ENCODE assay signal across 22 mouse cellular contexts in genomic region chr15:5940945-5941344, GRCm38 (mm10).
DNase-seq lines count a peak whose midpoint lies in the region; ATAC-seq lines count a peak whose summit lies in the region.
"Had no signal": no experiment of that assay in that cellular context is flagged by ENCODE, and none has a peak within 500 bp of the region (broad histone marks: within the 10 kb centered on the region; RNA-seq: fewer than 3 reads in every experiment).

No protein-coding gene starts in this region.

- H3K27me3 ChIP-seq in kidney, embryonic 16.5 days (ENCODE audit: insufficient read depth, low read length) = no peaks in the 10 kb centered on the region
- no peaks in the 10 kb centered on the region for H3K27me3 ChIP-seq in neural tube, embryonic 14.5 days (ENCODE audit: control insufficient read depth, insufficient read depth, low read length)
- H3K27me3 ChIP-seq: forebrain, embryonic 13.5 days; heart, embryonic 12.5 days; hindbrain, embryonic 15.5 days had no signal

- peak; percentile 35; the same call in 1 of the 2 replicates for ATAC-seq in kidney, embryonic 16.5 days (ENCODE audit: low FRiP score, low TSS enrichment)
- ATAC-seq in neural tube, embryonic 14.5 days (ENCODE audit: low read depth) = peak; percentile 69; the same call in 1 of the 2 replicates
- ATAC-seq: CD4-positive, CD25-positive, alpha-beta regulatory T cell, adult 4 months; forebrain, embryonic 13.5 days; forebrain, postnatal 0 days had no signal

- no peak overlapping the region for H3K4me3 ChIP-seq in kidney, embryonic 16.5 days (ENCODE audit: low read length)
- H3K4me3 ChIP-seq in neural tube, embryonic 14.5 days (ENCODE audit: low read depth, low read length) = no peak overlapping the region
- H3K4me3 ChIP-seq: embryonic facial prominence, embryonic 10.5 days; forebrain, embryonic 13.5 days; gastrocnemius, adult 2 months; heart, embryonic 12.5 days; hindbrain, embryonic 15.5 days had no signal

- no peak overlapping the region for H3K27ac ChIP-seq in kidney, embryonic 16.5 days (ENCODE audit: low read length)
- H3K27ac ChIP-seq in neural tube, embryonic 14.5 days (ENCODE audit: low read depth, low read length) = no peak overlapping the region
- H3K27ac ChIP-seq: embryonic facial prominence, embryonic 10.5 days; forebrain, embryonic 13.5 days; gastrocnemius, adult 2 months; hindbrain, embryonic 15.5 days had no signal

- intact Hi-C loops in heart, postnatal 14 days (cut with DNase I) = no loop called here

- no peaks in the 10 kb centered on the region for H3K36me3 ChIP-seq in kidney, embryonic 16.5 days (ENCODE audit: insufficient read depth, low read length)
- H3K36me3 ChIP-seq in neural tube, embryonic 14.5 days (ENCODE audit: control insufficient read depth, insufficient read depth, low read length) = no peaks in the 10 kb centered on the region
- H3K36me3 ChIP-seq: embryonic facial prominence, embryonic 10.5 days; G1E; heart, embryonic 12.5 days; hindbrain, embryonic 15.5 days had no signal

- DNase-seq in embryo, embryonic 10.5 days (ENCODE audit: low spot score) = peak; percentile 46
- DNase-seq in embryo, embryonic 9.5 days (ENCODE audit: extremely low spot score) = no peak
- DNase-seq in kidney, adult 18-20 months = no peak
- no peak for DNase-seq in neural tube, embryonic 10.5 days (ENCODE audit: extremely low spot score, low spot score)
- DNase-seq in heart, postnatal 14 days = no peak
- DNase-seq: adrenal gland, postnatal 14 days; B cell, adult 2 months; cerebellum, adult 11-12 months; cerebellum, adult 9-11 months; cerebellum, postnatal 36 days; forebrain, postnatal 0 days; gastrocnemius, adult 2 months; gastrocnemius, postnatal 25 days; heart, postnatal 36 days had no signal

- no peak overlapping the region for H3K4me2 ChIP-seq in kidney, embryonic 16.5 days (replicated peaks; ENCODE audit: low read depth, low read length)
- H3K4me2 ChIP-seq in neural tube, embryonic 14.5 days (ENCODE audit: low read depth, low read length) = no peak overlapping the region
- H3K4me2 ChIP-seq: forebrain, embryonic 13.5 days; heart, embryonic 12.5 days; hindbrain, embryonic 15.5 days had no signal

- WGBS in kidney, embryonic 16.5 days = 13% methylated on average over 2 of the region's 2 CpGs
- WGBS in neural tube, embryonic 14.5 days = 13% methylated on average over 2 of the region's 2 CpGs

- H3K9ac ChIP-seq in kidney, embryonic 16.5 days (replicated peaks; ENCODE audit: low read length) = no peak overlapping the region
- no peak overlapping the region for H3K9ac ChIP-seq in neural tube, embryonic 14.5 days (replicated peaks; ENCODE audit: low read depth, low read length)
- H3K9ac ChIP-seq: forebrain, embryonic 13.5 days; forebrain, postnatal 0 days; heart, embryonic 12.5 days; hindbrain, embryonic 15.5 days had no signal

- H3K4me1 ChIP-seq in kidney, embryonic 16.5 days (ENCODE audit: insufficient read depth, low read length) = 0 out of 2 replicates have a peak, but pooled peaks cover 9% of the 10 kb centered on the region
- H3K4me1 ChIP-seq in neural tube, embryonic 14.5 days (ENCODE audit: control insufficient read depth, insufficient read depth, low read length) = no peaks in the 10 kb centered on the region
- H3K4me1 ChIP-seq: embryonic facial prominence, embryonic 10.5 days; forebrain, embryonic 13.5 days; heart, embryonic 12.5 days; hindbrain, embryonic 15.5 days had no signal

- no peaks in the 10 kb centered on the region for H3K9me3 ChIP-seq in kidney, embryonic 16.5 days (ENCODE audit: low read length)
- H3K9me3 ChIP-seq in neural tube, embryonic 14.5 days (ENCODE audit: control insufficient read depth, low read length) = no peaks in the 10 kb centered on the region; the same call in 1 of the 2 replicates
- H3K9me3 ChIP-seq: embryonic facial prominence, embryonic 10.5 days; forebrain, embryonic 13.5 days; G1E; heart, embryonic 12.5 days; hindbrain, embryonic 15.5 days had no signal
